Mouse (Mus musculus) embryo, embryonic 11.5 days (tissue): ENCODE data around the gene Lgals4.

ENCODE experiments used
- DNase-seq: peaks from one replicate; pipeline ENCODE4 v3.0.0-alpha.2; 2012; ENCODE audit warnings: low read depth, low spot score

Lgals4 gene

DNA sequence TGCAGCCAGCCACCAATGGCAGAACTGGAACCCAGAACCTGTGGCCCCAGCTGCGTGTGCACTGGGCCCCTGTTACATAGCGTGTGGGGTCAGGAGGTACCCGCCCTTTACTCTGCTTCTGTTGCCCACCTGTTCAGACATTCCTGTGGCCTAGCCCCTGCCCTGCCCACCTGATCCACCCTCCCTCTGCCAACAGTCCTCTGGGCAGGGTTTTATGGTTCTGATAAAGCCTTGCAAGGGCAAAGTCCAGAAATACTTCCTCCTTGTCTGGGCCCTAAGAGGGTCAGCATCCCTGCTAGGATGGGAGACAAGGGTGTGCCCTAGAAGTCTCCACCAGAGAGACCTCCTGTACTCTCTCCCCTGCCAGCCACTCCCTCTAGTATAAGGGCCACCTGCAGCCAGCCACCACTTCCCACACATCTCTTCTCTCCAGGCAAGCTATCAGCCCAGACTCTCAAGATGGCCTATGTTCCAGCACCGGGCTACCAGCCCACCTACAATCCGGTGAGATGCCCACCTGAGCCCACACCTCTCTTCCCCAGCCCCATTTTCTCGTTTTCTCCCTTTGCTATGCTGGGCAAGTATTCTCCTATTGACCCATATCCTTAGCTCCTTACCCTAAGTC lies at the start of gene Lgals4:
Lgals4 (plus strand) TSS at position 132 of the 625 bp plus-strand sequence.
- DNase-seq = no peak

DNA sequence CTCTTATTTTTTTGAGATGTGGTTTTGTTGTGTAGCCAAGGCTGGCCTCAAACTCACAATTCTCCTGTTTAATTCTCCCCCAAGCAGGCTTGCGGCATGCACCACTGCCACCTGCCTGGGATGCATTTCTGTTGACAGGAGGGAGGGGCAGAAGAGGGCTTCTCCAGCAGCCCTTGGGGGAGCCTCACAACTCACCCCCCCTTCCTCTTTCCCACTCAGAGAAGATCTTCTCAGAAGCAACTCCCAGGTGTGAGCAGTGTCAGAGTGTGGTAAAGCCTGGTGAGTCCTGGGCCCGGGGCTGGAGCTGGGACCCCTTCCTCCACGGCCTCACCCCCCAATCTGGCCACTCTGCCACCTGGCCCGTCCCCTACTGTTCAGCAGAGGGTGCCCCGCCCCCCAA lies 48.5 kb upstream of the Lgals4 start:
- DNase-seq = no peak

DNA sequence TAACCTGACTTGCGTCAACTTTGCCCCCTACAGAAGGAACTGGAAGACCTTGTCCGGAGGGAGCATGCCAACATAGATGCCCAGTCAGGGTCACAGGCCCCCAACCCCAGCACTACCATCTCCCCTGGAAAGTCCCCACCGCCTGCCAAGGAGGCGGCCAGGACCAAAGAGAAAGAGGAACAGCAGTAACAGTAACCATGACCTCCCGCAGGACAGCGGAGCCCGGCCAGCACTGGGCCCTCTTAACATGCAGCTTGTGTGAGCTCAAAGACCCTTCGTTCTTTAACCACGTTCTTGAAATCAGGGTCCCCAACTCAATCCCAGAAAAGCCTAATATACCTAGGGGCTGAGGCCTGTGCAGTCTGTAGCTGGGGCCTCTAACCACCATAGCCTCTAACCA lies 45.8 kb upstream of the Lgals4 start:
- DNase-seq = no peak

DNA sequence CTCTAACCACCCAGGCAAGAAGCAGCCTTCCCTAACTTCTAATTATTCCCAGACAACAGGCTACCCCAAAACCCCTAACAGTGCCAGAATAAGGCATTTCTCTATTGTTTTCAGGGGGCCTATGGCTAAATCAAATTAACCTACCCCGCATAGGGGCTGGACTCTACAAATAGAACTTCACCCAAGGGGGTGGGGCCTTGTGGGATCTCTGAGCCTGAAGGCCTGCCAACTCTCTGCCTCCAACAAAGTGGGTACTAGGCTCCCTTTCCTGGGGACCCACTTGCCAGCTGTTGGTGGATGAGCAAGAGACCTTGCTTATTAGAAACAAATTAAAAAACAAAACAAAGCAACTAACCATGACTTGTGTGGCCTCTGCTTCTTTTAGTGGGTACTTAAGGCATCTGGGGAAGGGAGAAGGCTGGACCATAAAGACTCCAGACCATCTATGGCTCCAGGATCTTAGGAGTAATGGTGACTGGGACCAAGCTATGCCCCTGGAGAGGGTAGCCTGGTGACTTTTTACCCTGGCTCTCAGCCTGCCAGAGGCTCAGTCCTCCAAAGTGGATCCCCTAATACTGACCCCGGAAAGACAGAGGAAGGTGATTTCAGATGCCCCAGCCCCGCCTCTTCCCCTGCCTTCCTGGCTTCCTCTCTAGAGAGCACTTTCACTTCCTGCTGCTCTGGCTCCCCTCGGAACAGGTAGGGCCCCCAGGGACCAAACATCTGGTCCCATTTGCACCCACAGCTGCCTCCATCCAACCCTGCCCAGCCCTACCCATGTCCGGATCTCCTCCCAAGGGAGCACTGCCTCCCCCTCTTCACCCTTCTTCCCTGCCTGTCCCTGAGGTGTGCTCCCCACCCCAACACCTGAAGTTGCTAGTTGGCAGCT lies 45.1 kb upstream of the Lgals4 start, which contains the start of gene Rinl:
Rinl (plus strand) TSS at position 663 of the 889 bp plus-strand sequence.
- no peak for DNase-seq

DNA sequence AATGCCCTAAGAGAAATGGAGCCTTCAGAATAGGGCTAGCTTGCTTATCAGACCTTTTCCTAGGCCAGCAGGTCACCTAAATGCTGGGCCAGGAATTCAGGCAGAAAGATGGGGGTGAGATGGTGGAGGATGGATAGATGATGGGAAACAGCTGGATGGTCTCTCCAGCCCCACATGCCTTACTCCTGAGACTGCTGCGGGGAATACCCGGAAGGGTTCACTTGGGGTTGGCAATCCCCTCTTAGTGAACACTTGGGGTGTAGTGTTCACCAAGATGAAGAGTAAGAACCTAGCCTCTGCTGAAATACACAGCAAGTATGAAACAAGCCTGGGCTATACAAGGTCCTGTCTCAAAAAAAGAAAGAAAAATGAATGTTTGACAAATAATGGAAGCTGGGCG lies 44.4 kb upstream of the Lgals4 start:
- no peak for DNase-seq

DNA sequence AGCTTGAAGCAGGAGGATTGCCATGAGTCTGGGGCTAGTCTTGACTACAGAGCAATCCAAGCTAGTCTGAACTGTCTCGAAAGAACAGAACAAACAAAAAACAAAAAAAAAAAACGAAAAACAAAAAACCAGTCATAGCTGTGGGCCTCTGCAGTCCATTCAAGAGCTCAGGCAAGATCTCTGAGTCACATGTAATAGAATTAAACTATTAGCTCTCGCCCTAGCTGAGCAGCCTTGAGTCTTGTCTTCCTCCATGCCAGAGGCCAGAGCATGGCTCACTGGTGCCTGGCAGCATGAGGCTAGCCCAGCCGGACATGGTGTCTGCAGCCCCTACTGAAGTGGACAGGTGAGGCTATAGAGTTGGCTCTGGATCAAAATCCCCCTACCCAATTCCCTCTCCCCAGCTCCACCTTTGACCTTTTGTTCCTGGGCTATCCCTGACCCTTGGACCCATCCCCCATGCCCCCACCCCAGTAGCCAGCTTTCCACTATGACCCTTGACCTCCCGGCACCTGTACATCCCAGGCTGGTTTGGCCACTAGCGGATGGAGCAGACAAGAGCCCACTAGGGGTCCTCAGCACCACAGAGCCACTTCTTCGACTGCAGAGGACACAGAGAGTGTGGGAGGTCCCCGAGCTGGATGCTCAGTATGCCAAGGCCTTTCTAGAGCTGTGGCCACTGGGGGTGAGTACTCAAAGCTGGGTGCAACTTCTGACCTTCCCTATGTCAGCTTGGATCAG lies 43.4 kb upstream of the Lgals4 start:
- DNase-seq = no peak

DNA sequence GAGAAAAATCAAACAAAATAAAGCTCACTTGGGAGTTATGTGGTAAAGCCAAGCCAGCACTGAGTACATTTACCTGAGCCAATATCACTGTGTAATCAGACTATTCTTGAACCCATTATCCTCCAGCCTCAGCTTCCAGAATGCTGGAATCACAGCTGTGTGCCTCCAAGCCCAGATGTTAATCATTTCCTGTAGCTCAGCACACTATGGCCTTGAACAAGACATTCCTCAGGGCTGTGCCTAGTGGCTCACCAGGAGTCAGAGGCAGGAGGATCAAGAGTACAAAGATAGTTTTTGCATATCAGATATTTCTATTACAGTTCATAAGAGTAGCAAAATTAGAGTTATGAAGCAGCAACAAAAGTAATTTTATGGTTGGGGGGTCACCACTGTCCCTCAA lies 41.9 kb upstream of the Lgals4 start:
- no peak for DNase-seq

DNA sequence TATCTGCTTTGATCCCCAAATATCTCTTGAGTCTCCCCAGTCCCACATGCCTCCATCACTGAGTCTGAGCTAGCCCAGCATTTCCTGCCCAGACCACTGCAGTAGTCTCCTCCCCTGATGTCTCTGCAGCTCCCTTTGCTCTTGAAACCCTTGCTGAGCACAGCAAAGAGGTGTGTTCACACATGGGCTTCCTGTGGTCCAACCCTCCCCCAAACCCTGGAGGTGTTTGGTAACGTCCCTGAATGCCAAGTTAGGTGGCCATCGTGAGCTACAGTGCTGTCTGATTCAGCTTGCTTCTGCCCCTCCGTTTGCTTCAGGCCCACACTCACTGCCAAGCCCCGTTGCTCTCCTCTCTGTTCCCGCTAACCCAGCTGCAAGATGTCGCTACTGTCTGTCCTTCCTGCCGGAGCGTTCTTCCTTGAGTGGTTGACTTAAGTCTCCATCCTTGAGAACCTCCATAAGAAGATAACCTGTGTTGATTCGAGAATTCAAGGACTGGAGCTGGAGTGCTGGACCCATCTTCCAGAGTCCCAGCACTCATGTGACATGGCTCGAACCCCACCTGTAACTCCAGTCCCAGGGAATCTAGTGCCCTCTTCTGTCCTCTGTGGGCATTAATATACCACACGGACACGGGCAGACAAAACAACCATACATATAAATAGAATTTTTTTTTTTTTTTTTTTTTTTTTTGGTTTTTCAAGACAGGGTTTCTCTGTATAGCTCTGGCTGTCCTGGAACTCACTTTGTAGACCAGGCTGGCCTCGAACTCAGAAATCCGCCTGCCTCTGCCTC lies 41.1 kb upstream of the Lgals4 start:
- no peak for DNase-seq

DNA sequence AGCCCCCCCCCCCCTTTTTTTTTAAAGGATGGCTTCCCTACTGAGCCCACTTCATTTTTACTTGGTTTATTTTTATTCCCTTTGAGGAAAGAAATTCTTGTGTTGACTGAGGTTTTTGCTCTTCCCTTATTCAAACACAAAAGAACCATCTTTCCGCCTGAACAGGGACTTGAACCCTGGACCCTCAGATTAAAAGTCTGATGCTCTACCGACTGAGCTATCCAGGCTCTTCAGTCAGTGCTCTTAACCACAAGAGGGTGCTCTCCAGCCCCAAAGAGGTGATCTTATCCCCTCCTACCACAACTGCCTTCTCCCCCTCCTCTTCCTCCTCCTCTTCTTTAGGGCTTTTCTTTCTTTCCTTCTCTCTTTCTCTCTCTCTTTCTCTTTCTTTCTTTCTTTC lies 39.8 kb upstream of the Lgals4 start:
- DNase-seq = no peak

DNA sequence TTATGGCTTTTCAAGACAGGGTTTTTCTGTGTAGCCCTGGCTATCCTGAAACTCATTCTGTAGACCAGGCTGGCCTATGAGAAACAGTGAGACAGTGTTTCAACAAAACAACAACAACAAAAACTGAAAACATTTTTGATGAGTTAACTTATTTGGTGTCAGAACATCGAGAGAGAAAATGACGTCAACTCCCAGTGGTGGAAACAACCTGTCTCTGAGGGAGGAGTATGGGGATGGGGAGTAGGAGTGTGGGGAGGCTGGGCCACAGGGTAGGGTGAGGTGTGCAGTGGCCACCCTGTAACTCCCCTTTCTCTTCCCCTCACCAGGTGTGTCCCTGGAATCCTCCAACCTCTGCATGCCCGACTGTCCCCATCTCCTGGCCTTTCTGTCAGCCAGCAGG lies 39.2 kb upstream of the Lgals4 start:
- DNase-seq = no peak

DNA sequence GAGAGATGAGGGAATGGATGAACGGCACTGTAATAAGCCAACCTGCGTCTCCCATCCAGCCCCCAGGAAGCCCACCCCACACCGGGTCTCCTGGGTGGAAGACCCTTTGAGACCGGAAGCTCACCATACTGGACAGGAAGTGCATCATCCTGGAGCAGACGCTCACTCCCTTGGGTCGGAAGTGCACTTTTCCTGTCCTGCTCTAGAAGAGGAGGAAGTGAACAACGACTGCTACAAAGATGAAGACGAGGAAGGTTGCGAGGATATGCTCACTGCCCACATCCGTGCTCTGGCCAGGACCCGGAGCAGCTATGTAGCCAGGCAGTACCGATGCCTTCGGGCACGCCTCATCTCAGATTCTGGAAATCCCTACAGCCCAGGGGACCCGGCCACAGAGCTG lies 37.8 kb upstream of the Lgals4 start:
- DNase-seq = no peak

DNA sequence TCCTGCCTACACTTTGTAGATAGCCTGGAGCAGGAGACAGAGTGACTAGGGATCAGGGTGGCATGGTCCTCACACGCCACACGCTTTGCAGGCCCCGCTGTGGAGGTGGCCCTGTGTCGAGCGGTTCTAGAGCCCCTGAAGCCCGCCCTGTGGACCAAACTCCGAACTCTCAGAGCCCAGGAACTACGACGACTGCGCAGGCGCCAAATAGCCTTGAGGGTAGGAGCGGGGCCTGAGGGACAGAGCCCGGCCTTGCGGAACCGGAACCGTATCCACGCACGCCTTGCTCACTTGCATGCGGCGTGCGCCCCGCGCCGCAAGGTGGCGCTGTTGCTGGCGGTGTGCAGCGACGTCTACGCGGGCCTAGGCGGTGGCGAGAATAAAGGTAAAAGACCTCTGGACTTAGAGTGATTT lies 37.1 kb upstream of the Lgals4 start:
- DNase-seq = peak; percentile 65

DNA sequence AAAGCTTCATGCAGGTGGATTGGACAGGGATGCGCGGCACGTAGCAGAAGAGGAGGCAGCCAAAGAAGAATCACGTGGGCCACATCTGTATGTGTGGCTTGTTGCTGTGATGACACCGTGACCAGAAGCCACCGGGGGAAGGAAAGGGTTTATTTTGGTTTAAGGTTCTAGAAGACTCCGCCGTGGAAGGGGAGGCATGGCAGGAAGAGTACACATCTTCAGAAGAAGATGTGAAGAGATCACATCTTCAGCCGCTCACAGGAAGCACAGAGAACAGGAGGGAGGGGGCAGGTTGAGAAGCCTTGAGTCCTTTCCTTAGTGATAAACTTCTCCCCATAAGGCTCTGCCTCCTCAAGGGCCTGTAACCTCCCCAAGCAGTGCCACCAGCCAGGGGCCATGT lies 33.7 kb upstream of the Lgals4 start:
- DNase-seq = no peak

DNA sequence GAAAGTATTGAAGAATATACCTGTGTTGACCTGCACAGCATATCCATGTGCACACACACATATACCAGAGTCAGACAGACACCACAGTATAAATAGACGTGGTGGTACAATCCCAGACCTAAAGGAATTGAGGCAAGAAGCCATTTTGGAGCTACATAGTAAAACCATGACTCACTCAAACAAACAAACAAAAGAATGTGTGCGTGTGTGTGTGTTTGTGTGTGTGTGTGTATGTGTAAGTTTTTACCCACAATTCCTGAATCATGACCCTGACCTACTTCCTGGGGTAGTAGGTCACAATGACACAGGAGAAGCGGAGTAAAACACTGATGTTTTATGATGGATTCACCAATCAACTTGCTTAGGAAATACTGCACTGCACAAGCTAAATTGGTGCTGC lies 32.2 kb upstream of the Lgals4 start:
- DNase-seq = no peak

DNA sequence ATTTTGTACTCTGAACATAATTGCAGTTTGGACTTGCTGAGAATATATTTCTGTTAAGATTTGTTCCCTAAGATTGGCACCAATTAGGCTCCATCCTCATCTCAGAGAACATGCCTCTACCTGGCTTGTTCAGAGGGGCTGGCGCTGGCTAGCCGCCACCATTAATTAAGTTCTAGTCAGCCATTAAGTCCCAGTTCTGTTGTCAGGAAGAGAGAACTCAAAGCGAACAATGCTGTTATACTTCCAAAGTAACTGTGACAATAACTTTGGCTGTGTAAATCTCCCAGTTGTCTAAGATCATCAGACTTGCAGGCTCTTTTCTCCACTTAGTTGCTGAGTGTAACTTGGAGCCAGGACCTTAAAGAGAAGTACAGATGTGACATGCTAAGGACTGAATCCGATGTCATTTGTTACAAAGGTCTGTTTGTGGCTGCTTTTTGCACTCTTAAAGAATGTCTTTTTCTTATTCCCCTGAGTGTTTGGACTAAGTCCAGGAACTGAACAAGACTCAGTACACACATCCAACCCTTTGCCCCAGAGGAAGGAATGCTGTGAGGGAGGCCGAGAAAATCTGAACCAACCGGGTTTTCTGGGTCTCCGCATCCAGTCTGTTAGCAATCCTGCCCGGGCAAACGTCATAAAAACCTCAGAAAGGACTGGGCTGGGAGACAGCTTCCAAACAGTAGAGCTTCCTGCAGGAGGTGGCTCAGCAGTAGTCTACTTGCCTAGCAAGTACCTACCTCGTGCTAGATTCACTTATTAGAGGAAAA lies 31.6 kb upstream of the Lgals4 start:
- DNase-seq = no peak

DNA sequence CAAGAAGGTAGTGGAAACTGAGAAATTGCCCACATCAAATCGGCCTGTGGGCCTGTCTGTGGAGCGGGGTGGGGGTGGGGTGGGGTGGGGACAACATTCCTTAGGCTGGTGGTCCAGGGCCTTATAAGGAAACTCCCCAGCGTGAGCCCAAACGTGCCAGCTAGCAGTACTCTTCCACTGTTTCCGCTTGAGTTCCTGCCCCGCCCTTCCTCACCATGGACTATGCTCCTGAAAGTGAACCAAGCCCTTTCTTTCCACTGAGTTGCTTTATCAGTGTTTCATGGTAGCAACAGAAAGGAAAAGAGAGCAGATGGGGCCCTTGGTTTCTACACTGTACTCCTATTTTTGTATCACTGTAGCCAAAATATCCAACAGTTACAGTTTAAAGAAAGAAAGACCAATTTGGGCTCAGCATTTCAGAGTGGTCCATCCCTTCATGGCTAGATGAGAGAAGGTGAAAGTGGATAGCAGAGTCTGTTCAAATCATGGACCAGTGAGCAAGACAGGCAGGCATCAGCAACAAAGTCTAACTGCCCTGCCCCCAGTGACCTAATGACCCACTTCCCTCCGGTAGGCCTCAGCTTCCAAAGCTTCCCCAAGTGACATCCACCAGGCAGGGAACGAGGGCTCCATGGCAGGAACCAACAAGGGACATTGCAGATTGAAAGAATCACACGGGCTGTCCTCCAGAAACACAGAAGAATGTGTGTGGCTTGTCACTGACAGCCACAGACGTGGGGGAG lies 30.6 kb upstream of the Lgals4 start:
- no peak for DNase-seq

DNA sequence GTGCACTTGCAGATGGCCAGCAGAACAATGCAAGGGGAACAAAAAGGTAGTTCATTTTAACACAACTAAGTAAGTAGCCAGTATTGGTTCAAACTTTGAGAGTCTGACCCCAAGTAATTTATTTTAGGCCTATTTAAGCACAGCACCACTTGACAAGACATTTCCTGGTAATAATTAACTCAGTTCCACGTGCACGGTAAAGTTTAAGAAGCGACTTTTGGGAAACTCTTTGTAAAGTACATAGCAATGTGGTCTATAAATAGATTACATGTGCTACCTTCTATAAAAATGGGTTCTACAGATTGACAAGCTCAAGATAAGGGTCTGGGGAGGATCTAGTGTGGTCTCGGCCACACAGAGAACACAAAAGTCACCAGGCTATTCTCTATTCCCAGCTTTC lies 29.9 kb upstream of the Lgals4 start:
- no peak for DNase-seq

DNA sequence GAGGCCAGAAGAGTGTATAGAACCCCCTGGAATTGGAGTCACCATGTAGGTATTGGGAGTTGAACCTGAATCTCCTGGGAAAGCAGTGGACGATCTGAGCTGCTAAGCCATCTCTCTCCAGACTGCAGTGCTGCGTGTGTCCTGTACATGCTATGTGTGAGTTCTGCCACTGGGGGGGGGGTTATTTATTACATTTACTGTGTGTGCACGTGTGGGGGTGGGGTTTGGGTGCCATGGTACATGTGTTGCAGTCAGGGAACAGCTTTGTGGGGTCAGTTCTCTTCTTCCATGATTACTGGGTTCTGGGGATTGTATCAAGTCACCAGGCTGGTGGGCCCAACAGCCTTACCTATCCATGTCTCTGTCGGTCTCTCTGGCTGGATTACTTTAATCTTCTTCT lies 26.8 kb upstream of the Lgals4 start:
- no peak for DNase-seq

DNA sequence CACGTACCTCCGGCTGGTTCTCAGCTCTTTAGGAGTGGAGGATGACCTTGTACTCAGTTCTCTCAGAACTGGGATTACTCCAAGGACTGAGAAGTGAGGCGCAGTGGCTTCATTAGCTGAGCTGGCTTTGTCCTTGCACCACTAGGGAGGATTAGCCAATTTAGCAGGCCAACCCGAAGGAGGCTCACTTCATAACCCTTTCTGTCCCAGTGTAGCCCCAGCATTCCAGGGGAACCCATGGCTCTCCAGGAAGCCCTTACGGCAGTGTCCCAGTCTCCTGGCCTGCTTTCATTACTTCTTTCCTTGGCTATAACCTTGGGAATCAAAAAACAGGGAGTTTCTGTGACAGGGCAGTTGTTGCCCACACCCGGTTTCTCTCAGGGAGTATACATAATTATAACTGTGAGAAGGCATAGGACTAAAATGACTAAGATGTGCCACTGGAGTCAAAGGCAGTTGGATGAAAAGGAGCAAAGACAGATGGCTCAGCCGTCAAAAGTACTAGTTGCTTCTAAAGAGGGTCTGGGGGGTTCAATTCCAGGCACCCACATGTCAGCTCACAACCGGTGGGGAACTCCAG lies 25.9 kb upstream of the Lgals4 start:
- no peak for DNase-seq
